Mouse (Mus musculus): ENCODE results near the gene Fam189b. TPM values are rescaled to one million over a fixed set of nuclear protein-coding genes. Genes with fewer than 3 reads are reported as not detected.
"Not testable (repeated sequence)": the region's sequence is repeated elsewhere in the genome, so short reads cannot be mapped to it uniquely, and the experiment has no call there.

Gene Fam189b
- polyA plus RNA-seq, 1 experiment: 0.84 TPM

- Histone ChIP-seq H3K4me1 (ENCODE audit: control insufficient read depth) (peaks cover 83% of the 10 kb centered on the region), H3K9me3 (ENCODE audit: control insufficient read depth, low read length) (peaks cover 2% of the 10 kb centered on the region; the same call in 1 of the 2 replicates), H3K4me3 (replicated peaks) (no peak overlapping the region), H3K27me3 (ENCODE audit: control insufficient read depth) (peaks cover 31% of the 10 kb centered on the region), H3K36me3 (ENCODE audit: control insufficient read depth) (peaks cover 38% of the 10 kb centered on the region)
- no peak for TF ChIP-seq GATA1 (IDR thresholded peaks at IDR 0.05; ENCODE audit: low read length)
- TF ChIP-seq TAL1 (IDR thresholded peaks at IDR 0.05; ENCODE audit: low read length): no peak
Observed at GRCm38 (mm10) chr3:89148567-89148966, 34.4 kb upstream of the Fam189b start.

- H3K4me1 ChIP-seq (ENCODE audit: control insufficient read depth): peaks cover 52% of the 10 kb centered on the region
- H3K4me3 ChIP-seq (replicated peaks): no peak overlapping the region
- peaks cover 2% of the 10 kb centered on the region; the same call in 1 of the 2 replicates for H3K9me3 ChIP-seq (ENCODE audit: control insufficient read depth, low read length)
- no peak for TF ChIP-seq GATA1 (IDR thresholded peaks at IDR 0.05; ENCODE audit: low read length)
- TF ChIP-seq TAL1 (IDR thresholded peaks at IDR 0.05; ENCODE audit: low read length): no peak
- peaks cover 1% of the 10 kb centered on the region for H3K36me3 ChIP-seq (ENCODE audit: control insufficient read depth)
- H3K27me3 ChIP-seq (ENCODE audit: control insufficient read depth): peaks cover 53% of the 10 kb centered on the region
Observed at GRCm38 (mm10) chr3:89152084-89152835, 30.7 kb upstream of the Fam189b start.

GRCm38 (mm10) chr3:89156951-89157350 lies 26.0 kb upstream of the Fam189b start:
- Histone ChIP-seq H3K4me1 (ENCODE audit: control insufficient read depth) (peaks cover 31% of the 10 kb centered on the region), H3K27me3 (ENCODE audit: control insufficient read depth) (peaks cover 62% of the 10 kb centered on the region), H3K9me3 (ENCODE audit: control insufficient read depth, low read length) (no peaks in the 10 kb centered on the region), H3K4me3 (replicated peaks) (no peak overlapping the region), H3K36me3 (ENCODE audit: control insufficient read depth) (no peaks in the 10 kb centered on the region)
- TF ChIP-seq GATA1 (IDR thresholded peaks at IDR 0.05; ENCODE audit: low read length) (no peak), TAL1 (IDR thresholded peaks at IDR 0.05; ENCODE audit: low read length) (no peak)

GRCm38 (mm10) chr3:89158651-89159050 lies 24.3 kb upstream of the Fam189b start:
- H3K9me3 ChIP-seq (ENCODE audit: control insufficient read depth, low read length): no peaks in the 10 kb centered on the region
- no peak for TF ChIP-seq TAL1 (IDR thresholded peaks at IDR 0.05; ENCODE audit: low read length)
- no peak for TF ChIP-seq GATA1 (IDR thresholded peaks at IDR 0.05; ENCODE audit: low read length)
- H3K36me3 ChIP-seq (ENCODE audit: control insufficient read depth): no peaks in the 10 kb centered on the region
- peaks cover 50% of the 10 kb centered on the region for H3K27me3 ChIP-seq (ENCODE audit: control insufficient read depth)
- H3K4me3 ChIP-seq (replicated peaks): no peak overlapping the region
- peaks cover 21% of the 10 kb centered on the region for H3K4me1 ChIP-seq (ENCODE audit: control insufficient read depth)

GRCm38 (mm10) chr3:89159211-89159610 lies 23.7 kb upstream of the Fam189b start:
- TF ChIP-seq GATA1 (IDR thresholded peaks at IDR 0.05; ENCODE audit: low read length) (no peak), TAL1 (IDR thresholded peaks at IDR 0.05; ENCODE audit: low read length) (no peak)
- peak overlapping the region; percentile 64 for H3K4me3 ChIP-seq (replicated peaks)
- no peaks in the 10 kb centered on the region for H3K9me3 ChIP-seq (ENCODE audit: control insufficient read depth, low read length)

GRCm38 (mm10) chr3:89159616-89160344 lies 23.2 kb upstream of the Fam189b start, which contains the start of gene Hcn3:
Gene Hcn3, minus strand, starts transcription at chr3:89160196.
- Histone ChIP-seq H3K4me3 (replicated peaks) (peak within 1 kb of the TSS; percentile 64), H3K4me1 (ENCODE audit: control insufficient read depth) (peaks cover 30% of the 10 kb centered on the region), H3K36me3 (ENCODE audit: control insufficient read depth) (no peaks in the 10 kb centered on the region), H3K9me3 (ENCODE audit: control insufficient read depth, low read length) (no peaks in the 10 kb centered on the region), H3K27me3 (ENCODE audit: control insufficient read depth) (peaks cover 45% of the 10 kb centered on the region)
- no peak for TF ChIP-seq GATA1 (IDR thresholded peaks at IDR 0.05; ENCODE audit: low read length)
- no peak for TF ChIP-seq TAL1 (IDR thresholded peaks at IDR 0.05; ENCODE audit: low read length)

More at GRCm38 (mm10) chr3:89159211-89159610, 23.7 kb upstream of the Fam189b start:
- H3K27me3 ChIP-seq (ENCODE audit: control insufficient read depth): peaks cover 47% of the 10 kb centered on the region
- H3K36me3 ChIP-seq (ENCODE audit: control insufficient read depth): no peaks in the 10 kb centered on the region
- H3K4me1 ChIP-seq (ENCODE audit: control insufficient read depth): peaks cover 27% of the 10 kb centered on the region

- not testable (repeated sequence) for H3K4me3 ChIP-seq (replicated peaks); H3K36me3 ChIP-seq (ENCODE audit: control insufficient read depth); H3K9me3 ChIP-seq (ENCODE audit: control insufficient read depth, low read length)
- H3K27me3 ChIP-seq (ENCODE audit: control insufficient read depth): peaks cover 33% of the 10 kb centered on the region
- H3K4me1 ChIP-seq (ENCODE audit: control insufficient read depth): peaks cover 43% of the 10 kb centered on the region
Observed at GRCm38 (mm10) chr3:89161207-89161606, 21.7 kb upstream of the Fam189b start.

- peaks cover 32% of the 10 kb centered on the region for H3K27me3 ChIP-seq (ENCODE audit: control insufficient read depth)
- H3K4me3 ChIP-seq (replicated peaks): no peak overlapping the region
- no peaks in the 10 kb centered on the region for H3K9me3 ChIP-seq (ENCODE audit: control insufficient read depth, low read length)
- H3K36me3 ChIP-seq (ENCODE audit: control insufficient read depth): peaks cover 6% of the 10 kb centered on the region
- H3K4me1 ChIP-seq (ENCODE audit: control insufficient read depth): peaks cover 49% of the 10 kb centered on the region
- no peak for TF ChIP-seq TAL1 (IDR thresholded peaks at IDR 0.05; ENCODE audit: low read length)
- no peak for TF ChIP-seq GATA1 (IDR thresholded peaks at IDR 0.05; ENCODE audit: low read length)
Observed at GRCm38 (mm10) chr3:89161786-89162185, 21.2 kb upstream of the Fam189b start.

- no peaks in the 10 kb centered on the region for H3K9me3 ChIP-seq (ENCODE audit: control insufficient read depth, low read length)
- TF ChIP-seq TAL1 (IDR thresholded peaks at IDR 0.05; ENCODE audit: low read length) (no peak), GATA1 (IDR thresholded peaks at IDR 0.05; ENCODE audit: low read length) (no peak)
- H3K4me1 ChIP-seq (ENCODE audit: control insufficient read depth): peaks cover 58% of the 10 kb centered on the region
- no peak overlapping the region for H3K4me3 ChIP-seq (replicated peaks)
- peaks cover 19% of the 10 kb centered on the region for H3K36me3 ChIP-seq (ENCODE audit: control insufficient read depth)
- H3K27me3 ChIP-seq (ENCODE audit: control insufficient read depth): peaks cover 19% of the 10 kb centered on the region
Observed at GRCm38 (mm10) chr3:89163123-89163522, 19.8 kb upstream of the Fam189b start.

Data from erythroblast, embryonic 14.5 days (primary cell).